Mouse (Mus musculus) liver, postnatal 0 days (tissue): Measurements from ENCODE around the gene Timm13. TPM values are rescaled to one million over a fixed set of nuclear protein-coding genes. Genes with fewer than 3 reads are reported as not detected.

Experiments used
- ATAC-seq: fragments of 200-750 bp; cut with Nextera tagmentation; 2 replicates; pipeline ENCODE4 v1.8.0; 2017; ENCODE audit warnings: mild to moderate bottlenecking, moderate library complexity
- DNase-seq: peaks from one replicate; pipeline ENCODE4 v3.0.0-alpha.2; 2016
- H3K27ac ChIP-seq: fragments of 300-500 bp; sonication (generic); 2 replicates; pipeline ENCODE4 v1.5.1; 2014; ENCODE audit warnings: antibody characterized with exemption, moderate library complexity, mild to moderate bottlenecking, low read depth
- H3K27me3 ChIP-seq: fragments of 300-500 bp; sonication (generic); 2 replicates; pipeline ENCODE4 v1.6.1; 2014; ENCODE audit warnings: low read length, control low read depth, mixed read lengths; ENCODE audit not compliant: insufficient read depth
- H3K36me3 ChIP-seq: fragments of 300-500 bp; sonication (generic); replicated peaks from 2 replicates; pipeline ENCODE4 v1.6.1; 2014; ENCODE audit warnings: mild to moderate bottlenecking, control low read depth, low read length, moderate library complexity, mixed read lengths; ENCODE audit not compliant: insufficient read depth
- H3K4me1 ChIP-seq: fragments of 300-500 bp; sonication (generic); 2 replicates; pipeline ENCODE4 v1.6.1; 2014; ENCODE audit warnings: antibody characterized with exemption, mild to moderate bottlenecking, control low read depth; ENCODE audit not compliant: insufficient read depth
- H3K4me2 ChIP-seq: fragments of 300-500 bp; sonication (generic); 2 replicates; pipeline ENCODE4 v1.6.1; 2014; ENCODE audit warnings: low read depth, mild to moderate bottlenecking, low read length, moderate library complexity, mixed read lengths
- H3K4me3 ChIP-seq: fragments of 300-500 bp; sonication (generic); 2 replicates; pipeline ENCODE4 v1.5.1; 2014; ENCODE audit warnings: low read depth, low read length
- H3K9ac ChIP-seq: fragments of 300-500 bp; sonication (generic); replicated peaks from 2 replicates; pipeline ENCODE4 v1.6.1; 2014; ENCODE audit warnings: mild to moderate bottlenecking, moderate library complexity
- H3K9me3 ChIP-seq: fragments of 300-500 bp; sonication (generic); 2 replicates; pipeline ENCODE4 v1.6.1; 2016; ENCODE audit warnings: mild to moderate bottlenecking, control low read depth, low read length, mixed read lengths
- CTCF ChIP-seq: sonication (generic); IDR thresholded peaks from 2 replicates; pipeline ENCODE4 v1.5.1; 2016; ENCODE audit warnings: antibody characterized with exemption, low read depth
- EP300 ChIP-seq: IDR thresholded peaks from 2 replicates; pipeline ENCODE4 v1.6.1; 2016; ENCODE audit warnings: antibody characterized with exemption, low read depth, mild to moderate bottlenecking
- WGBS: fragments of 180-500 bp; shearing (Covaris S2); extraction: QIAGEN DNeasy Blood & Tissue Kit; methylation state at CpG from one replicate; pipeline ENCODE4 v1.1.7; 2014; ENCODE audit not compliant: insufficient replicate concordance; 5-methylcytosine and 5-hydroxymethylcytosine counted together
- polyA plus RNA-seq: library from polyadenylated mRNA; unstranded; fragments of >200 nt; fragmentation: Nextera tagmentation; extraction: Ambion mirVana; gene quantifications from 2 replicates; pipeline ENCODE4 v1.2.1, GENCODE M21; 2015

Gene Timm13
- polyA plus RNA-seq, 1 experiment from 2014 or later, result 244 TPM

DNA sequence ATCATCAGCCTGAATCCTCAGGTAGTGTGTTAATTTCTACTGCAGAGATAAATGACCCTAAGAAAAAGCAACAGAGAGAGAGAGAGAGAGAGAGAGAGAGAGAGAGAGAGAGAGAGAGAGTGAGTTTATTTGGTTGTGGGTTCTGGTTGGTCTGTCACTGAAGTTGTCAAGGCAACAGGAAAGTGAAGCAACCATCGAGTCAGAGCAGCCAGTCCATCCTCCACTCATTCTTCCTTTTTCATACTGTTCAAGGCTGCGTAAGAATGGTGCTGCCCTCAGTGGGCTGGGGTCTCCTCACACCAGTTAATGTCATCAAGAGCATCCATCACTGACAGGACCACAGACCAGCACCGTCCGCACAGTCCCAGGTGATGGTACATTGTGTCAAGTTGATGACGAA lies 43.5 kb upstream of the Timm13 start:
- 60% methylated on average over 5 of the region's 5 CpGs for WGBS
- TF ChIP-seq EP300 (no peak), CTCF (no peak)
- Histone ChIP-seq H3K27me3 (no peaks in the 10 kb centered on the region), H3K4me3 (no peak overlapping the region), H3K9me3 (no peaks in the 10 kb centered on the region), H3K9ac (no peak overlapping the region), H3K36me3 (no peaks in the 10 kb centered on the region), H3K4me1 (peaks cover 29% of the 10 kb centered on the region), H3K27ac (no peak overlapping the region), H3K4me2 (no peak overlapping the region)
- no peak for DNase-seq
- no peak for ATAC-seq

GRCm38 (mm10) chr10:80943701-80944100 lies 42.9 kb upstream of the Timm13 start:
- peaks cover 33% of the 10 kb centered on the region for H3K4me1 ChIP-seq
- whole genome bisulfite sequencing, result 69% methylated on average over 9 of the region's 9 CpGs
- ATAC-seq (no peak), DNase-seq (no peak)
- peak overlapping the region; percentile 46; the same call in 1 of the 2 replicates for H3K27ac ChIP-seq
- H3K4me3 ChIP-seq, result no peak overlapping the region
- H3K4me2 ChIP-seq, result no peak overlapping the region
- no peaks in the 10 kb centered on the region for H3K9me3 ChIP-seq
- H3K36me3 ChIP-seq, result no peaks in the 10 kb centered on the region
- no peak overlapping the region for H3K9ac ChIP-seq
- no peaks in the 10 kb centered on the region for H3K27me3 ChIP-seq
- TF ChIP-seq CTCF (no peak), EP300 (no peak)

DNA sequence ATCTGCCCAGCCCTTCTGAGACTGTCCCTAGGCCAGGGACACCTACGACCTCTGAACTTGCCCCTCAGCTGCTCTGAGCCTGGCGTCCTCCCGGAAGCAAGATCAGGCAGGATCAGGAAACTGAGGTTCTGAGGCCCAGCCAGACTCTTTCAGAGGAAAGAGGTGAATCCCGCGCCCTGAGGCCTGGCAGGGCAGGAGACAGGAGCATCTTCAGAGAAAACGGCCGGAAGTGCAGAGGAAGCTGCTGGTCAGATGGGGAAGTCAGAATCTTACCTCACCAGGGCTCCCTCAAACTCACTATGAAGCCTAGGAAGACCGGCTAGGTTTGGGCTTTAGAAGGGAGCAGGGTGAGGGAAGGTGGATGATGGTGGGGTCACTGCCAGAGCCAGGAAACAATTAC lies 42.1 kb upstream of the Timm13 start:
- DNase-seq, result no peak
- no peak overlapping the region for H3K4me3 ChIP-seq
- WGBS, result 26% methylated on average over 8 of the region's 8 CpGs
- H3K36me3 ChIP-seq, result no peaks in the 10 kb centered on the region
- no peaks in the 10 kb centered on the region for H3K27me3 ChIP-seq
- ATAC-seq, result no peak
- H3K27ac ChIP-seq, result peak overlapping the region; percentile 46
- H3K9me3 ChIP-seq, result no peaks in the 10 kb centered on the region
- no peak overlapping the region for H3K4me2 ChIP-seq
- H3K4me1 ChIP-seq, result peaks cover 38% of the 10 kb centered on the region
- no peak for TF ChIP-seq EP300
- no peak overlapping the region for H3K9ac ChIP-seq

- H3K4me1 ChIP-seq, result peaks cover 49% of the 10 kb centered on the region
- 34% methylated on average over 2 of the region's 2 CpGs for WGBS
- ATAC-seq, result no peak
- 0 out of 2 replicates have a peak overlapping the region, but pooled peaks have one; percentile 26 for H3K9ac ChIP-seq
- no peaks in the 10 kb centered on the region for H3K36me3 ChIP-seq
- H3K4me3 ChIP-seq, result no peak overlapping the region
- peaks cover 8% of the 10 kb centered on the region; the same call in 1 of the 2 replicates for H3K27me3 ChIP-seq
- no peak for TF ChIP-seq CTCF
- no peak for TF ChIP-seq EP300
- DNase-seq, result no peak
- H3K9me3 ChIP-seq, result no peaks in the 10 kb centered on the region
- H3K27ac ChIP-seq, result 0 out of 2 replicates have a peak overlapping the region, but pooled peaks have one; percentile 34
- H3K4me2 ChIP-seq, result no peak overlapping the region
These were observed 40.2 kb upstream of the Timm13 start for GRCm38 (mm10) chr10:80940988-80941347.

DNA sequence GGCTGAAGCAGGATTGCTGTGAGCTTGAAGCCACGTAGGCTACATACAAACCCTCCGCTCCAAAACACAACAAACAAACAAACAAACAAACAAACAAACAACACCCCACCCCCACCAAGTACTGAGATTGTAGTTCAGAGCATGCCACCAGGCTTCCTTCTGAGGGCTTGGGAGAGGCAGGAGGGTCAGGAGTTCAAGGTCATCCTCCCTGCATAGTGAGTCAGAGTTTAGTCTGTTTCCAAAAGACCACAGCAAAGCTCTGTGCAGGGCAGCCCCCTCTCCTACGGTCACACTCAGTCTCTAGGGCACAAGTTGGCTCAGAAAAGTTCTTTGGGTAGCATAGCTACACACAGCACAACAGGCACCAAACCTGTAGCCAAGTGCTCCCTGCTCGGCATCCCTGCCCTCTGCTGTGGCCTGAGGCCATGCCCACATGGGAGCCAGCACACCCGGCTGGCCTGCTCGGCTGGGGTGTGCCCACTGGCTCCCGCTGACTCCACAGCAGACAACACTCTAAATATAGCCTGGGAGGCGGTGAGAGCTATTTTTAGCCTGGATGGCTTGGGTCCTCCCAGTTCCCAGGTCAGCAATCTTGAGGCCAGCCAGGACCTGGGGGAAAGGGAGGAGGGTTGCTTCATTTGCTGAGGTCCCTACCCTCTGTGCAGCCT lies 39.7 kb upstream of the Timm13 start:
- Histone ChIP-seq H3K9me3 (no peaks in the 10 kb centered on the region), H3K4me1 (peaks cover 51% of the 10 kb centered on the region), H3K27ac (0 out of 2 replicates have a peak overlapping the region, but pooled peaks have one; percentile 34), H3K27me3 (peaks cover 8% of the 10 kb centered on the region; the same call in 1 of the 2 replicates), H3K9ac (0 out of 2 replicates have a peak overlapping the region, but pooled peaks have one; percentile 41), H3K36me3 (no peaks in the 10 kb centered on the region), H3K4me2 (peak overlapping the region; percentile 87), H3K4me3 (no peak overlapping the region)
- 23% methylated on average over 8 of the region's 8 CpGs for WGBS
- TF ChIP-seq EP300, result no peak
- TF ChIP-seq CTCF, result no peak
- ATAC-seq (peak; percentile 46), DNase-seq (peak; percentile 40)

DNA sequence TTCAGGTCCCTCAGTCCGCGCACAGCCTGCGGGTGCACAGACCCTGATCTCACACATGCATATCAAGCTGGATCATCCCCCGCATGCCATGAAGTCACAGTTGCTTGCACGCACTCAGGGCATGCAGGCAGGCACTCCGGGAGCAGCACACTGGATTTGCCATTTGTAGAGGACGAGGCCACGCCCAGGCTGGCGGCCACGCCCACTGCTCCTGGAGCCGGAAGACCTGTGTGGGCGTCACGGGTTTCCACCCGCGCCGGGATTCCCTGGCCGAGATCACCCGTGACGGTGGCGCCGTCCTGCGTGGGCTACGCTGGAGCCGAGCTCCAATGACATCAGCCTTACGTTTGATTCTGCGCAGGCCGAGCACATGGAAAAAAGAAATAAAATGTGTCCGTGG lies 38.9 kb upstream of the Timm13 start:
- H3K4me1 ChIP-seq, result peaks cover 58% of the 10 kb centered on the region
- peak overlapping the region; percentile 87 for H3K4me2 ChIP-seq
- H3K27ac ChIP-seq, result 0 out of 2 replicates have a peak overlapping the region, but pooled peaks have one; percentile 22
- H3K9ac ChIP-seq, result peak overlapping the region; percentile 41; the same call in 1 of the 2 replicates
- no peak for TF ChIP-seq CTCF
- no peak for TF ChIP-seq EP300
- WGBS, result 4% methylated on average over 28 of the region's 28 CpGs
- peak overlapping the region; percentile 30 for H3K4me3 ChIP-seq
- ATAC-seq (peak; percentile 53), DNase-seq (peak; percentile 89)
- H3K36me3 ChIP-seq, result no peaks in the 10 kb centered on the region
- H3K27me3 ChIP-seq, result peaks cover 8% of the 10 kb centered on the region; the same call in 1 of the 2 replicates
- H3K9me3 ChIP-seq, result no peaks in the 10 kb centered on the region
